Mouse (Mus musculus): ENCODE data around the gene Ube2a.

- TF ChIP-seq POLR2A (IDR thresholded peaks at IDR 0.05; ENCODE audit: low read depth, low read length) (no peak), CTCF (conservative IDR thresholded peaks at IDR 0.05; ENCODE audit: insufficient read depth, insufficient read length, low read depth, low read length) (0 out of 2 replicates have a peak, but pooled peaks have one; percentile 20)
Observed at GRCm38 (mm10) chrX:36906539-36906938, 32.8 kb downstream of the Ube2a start.
